Mouse (Mus musculus) cerebellum, adult 2 months (tissue): Measurements from ENCODE around the gene Jam3.

Source experiments
- CTCF ChIP-seq: fragments of 200-500 bp; IDR thresholded peaks from 2 replicates; pipeline ENCODE4 v1.5.1; 2011; ENCODE audit warnings: low read depth, mild to moderate bottlenecking, control low read depth, low read length, moderate library complexity, borderline replicate concordance; ENCODE audit not compliant: insufficient read depth
- POLR2A ChIP-seq: fragments of 200-500 bp; IDR thresholded peaks from 2 replicates; pipeline ENCODE4 v1.6.1; 2011; ENCODE audit warnings: low read length, control low read depth, borderline replicate concordance; ENCODE audit not compliant: insufficient read depth

- TF ChIP-seq CTCF (no peak), POLR2A (no peak)
Observed at GRCm38 (mm10) chr9:27146826-27147225, 8.4 kb downstream of the Jam3 start.
